Mouse (Mus musculus) spleen, postnatal 4 days (tissue): ENCODE results near the gene Serac1.

Source experiments
- DNase-seq, 2 experiments: peaks; one replicate each; pipeline ENCODE4 v3.0.0; 2022; ENCODE audit warnings: low spot score in 2 of 2

Serac1 gene

GRCm38 (mm10) chr17:6079287-6080122 lies at the start of gene Serac1, which contains the start of gene Gtf2h5:
Gene Serac1 (minus strand): TSS chr17:6079741.
Gene Gtf2h5 (plus strand): TSS chr17:6079786.
- DNase-seq = peak; percentile 98 to 99

- no peak for DNase-seq
These were observed 48.5 kb upstream of the Serac1 start for GRCm38 (mm10) chr17:6128039-6128438.

- DNase-seq = no peak
These were observed 45.9 kb upstream of the Serac1 start for GRCm38 (mm10) chr17:6125441-6125840.

- no peak for DNase-seq
These were observed 44.2 kb upstream of the Serac1 start for GRCm38 (mm10) chr17:6123776-6124175.

- no peak for DNase-seq
These were observed 39.3 kb upstream of the Serac1 start for GRCm38 (mm10) chr17:6118861-6119260.

GRCm38 (mm10) chr17:6117917-6118316 lies 38.4 kb upstream of the Serac1 start:
- no peak for DNase-seq

- no peak for DNase-seq
These were observed 37.7 kb upstream of the Serac1 start for GRCm38 (mm10) chr17:6117148-6117725.

- no peak for DNase-seq
These were observed 35.5 kb upstream of the Serac1 start for GRCm38 (mm10) chr17:6115085-6115484.

GRCm38 (mm10) chr17:6113653-6114052 lies 34.1 kb upstream of the Serac1 start:
- DNase-seq = no peak

- DNase-seq = no peak
These were observed 31.4 kb upstream of the Serac1 start for GRCm38 (mm10) chr17:6110956-6111355.

GRCm38 (mm10) chr17:6108175-6108574 lies 28.6 kb upstream of the Serac1 start:
- DNase-seq = no peak

- DNase-seq = peak; percentile 19 to 70
These were observed 27.6 kb upstream of the Serac1 start for GRCm38 (mm10) chr17:6107015-6107601.

GRCm38 (mm10) chr17:6106361-6107014 lies 26.9 kb upstream of the Serac1 start, which contains the start of gene Tulp4:
Gene Tulp4 (plus strand): TSS chr17:6106437.
- peak; percentile 75 to 84 for DNase-seq

- DNase-seq = no peak
These were observed 24.0 kb upstream of the Serac1 start for GRCm38 (mm10) chr17:6103566-6103965.

- DNase-seq = no peak
These were observed 22.7 kb upstream of the Serac1 start for GRCm38 (mm10) chr17:6102287-6102686.

- peak in 1 of 2 experiments; percentile 25 for DNase-seq
These were observed 18.3 kb upstream of the Serac1 start for GRCm38 (mm10) chr17:6097884-6098283.

- no peak for DNase-seq
These were observed 16.0 kb upstream of the Serac1 start for GRCm38 (mm10) chr17:6095579-6095978.

- no peak for DNase-seq
These were observed 12.1 kb upstream of the Serac1 start for GRCm38 (mm10) chr17:6091604-6092003.

- DNase-seq = no peak
These were observed 3.9 kb upstream of the Serac1 start for GRCm38 (mm10) chr17:6083323-6083890.

GRCm38 (mm10) chr17:6073405-6073804 lies 6.1 kb downstream of the Serac1 start:
- DNase-seq = no peak

GRCm38 (mm10) chr17:6069866-6070265 lies 9.7 kb downstream of the Serac1 start:
- no peak for DNase-seq

GRCm38 (mm10) chr17:6067613-6068012 lies 11.9 kb downstream of the Serac1 start:
- no peak for DNase-seq
